17 mouse cellular contexts compared by ENCODE assay signal in the genomic region with DNA sequence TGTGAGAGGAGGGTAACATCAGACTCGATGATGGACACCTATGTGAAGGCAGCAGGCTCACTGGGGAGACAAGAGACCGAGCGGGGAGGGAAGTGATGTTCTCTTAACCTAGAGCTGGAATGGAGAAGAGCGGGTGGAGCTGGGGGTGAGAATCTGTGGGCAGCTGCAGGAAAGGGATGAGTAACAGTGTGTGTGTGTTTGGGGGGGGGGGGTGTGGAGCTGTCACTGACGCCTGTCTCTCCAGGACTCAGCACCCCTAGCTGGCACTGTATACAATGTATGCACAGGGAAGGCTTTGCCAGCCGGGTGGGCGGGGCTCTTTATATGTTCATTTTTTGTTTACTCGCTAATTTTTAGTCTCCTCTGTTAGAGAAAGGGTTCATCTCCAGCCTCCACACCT. TPM values are rescaled to one million over a fixed set of nuclear protein-coding genes. Genes with fewer than 3 reads are reported as not detected.
DNase-seq lines count a peak whose midpoint lies in the region.
"Had no signal": no experiment of that assay in that cellular context is flagged by ENCODE, and none has a peak within 500 bp of the region (broad histone marks: within the 10 kb centered on the region; RNA-seq: fewer than 3 reads in every experiment).

No protein-coding gene starts in this region.

- intact Hi-C loops in left cerebral cortex, postnatal 4 days (cut with DNase I), result no loop called here
- intact Hi-C loops in left cerebral cortex, postnatal 25 days (cut with DNase I), result no loop called here

- DNase-seq in left cerebral cortex, adult 18-20 months (ENCODE audit: low spot score in 2 of 2), result peak; percentile 34 to 56
- DNase-seq in left cerebral cortex, postnatal 4 days, result no peak
- peak; percentile 50 to 68 for DNase-seq in right cerebral cortex, adult 2 months (ENCODE audit: low spot score in 2 of 2)
- no peak for DNase-seq in right cerebral cortex, postnatal 25 days
- DNase-seq in brain, adult 2 months (ENCODE audit: low read depth, low spot score), result peak; percentile 74
- DNase-seq in left cerebral cortex, postnatal 25 days (ENCODE audit: low spot score in 2 of 2), result peak; percentile 34 to 81
- DNase-seq in urinary bladder, postnatal 10 days (ENCODE audit: low spot score), result no peak
- no peak for DNase-seq in cerebellum, adult 8-10 months
- DNase-seq: adrenal gland, postnatal 14 days; B cell, adult 2 months; cerebellum, adult 2 months; cerebellum, postnatal 14 days; embryo, embryonic 11 days; gastrocnemius, postnatal 10 days; heart, adult 18-20 months; heart, postnatal 10 days; heart, postnatal 4 days had no signal

RNA-seq across cellular contexts. Expression of gene Rasd1, which starts 39.1 kb away (rescaled TPM):
- 10 to 100 TPM in 1 of 2 experiments, 1 to 10 TPM in 1; 7.7 to 13.2 TPM for total RNA-seq in left cerebral cortex, adult 18-20 months (2021)
- 1 to 10 TPM; 1.3 to 1.5 TPM for total RNA-seq in left cerebral cortex, postnatal 4 days (2021)
- 10 to 100 TPM in 1 of 2 experiments, 1 to 10 TPM in 1; 9.3 to 12.1 TPM for total RNA-seq in left cerebral cortex, postnatal 25 days (2021)

RNA-seq across cellular contexts. Expression of gene Pemt, which starts 42.5 kb away (rescaled TPM):
- total RNA-seq in left cerebral cortex, adult 18-20 months (2021), result 1 to 10 TPM; 6.3 to 8.0 TPM
- 1 to 10 TPM; 6.7 to 7.5 TPM for total RNA-seq in left cerebral cortex, postnatal 4 days (2021)
- total RNA-seq in left cerebral cortex, postnatal 25 days (2021), result 1 to 10 TPM; 5.0 to 7.6 TPM

RNA-seq across cellular contexts. Expression of gene Med9, which starts 55.8 kb away (rescaled TPM):
- total RNA-seq in left cerebral cortex, adult 18-20 months (2021), result 10 to 100 TPM; 41.8 to 46.7 TPM
- total RNA-seq in left cerebral cortex, postnatal 4 days (2021), result 10 to 100 TPM; 23.8 to 25.2 TPM
- total RNA-seq in left cerebral cortex, postnatal 25 days (2021), result 10 to 100 TPM; 38.8 to 39.7 TPM

Comparison
In these comparisons a context has a peak if more than half of its experiments do, and no peak if none do; other contexts are left out.
1. DNase-seq: peak in left cerebral cortex, adult 18-20 months (2 of 2), right cerebral cortex, adult 2 months (2 of 2), brain, adult 2 months (single experiment) and left cerebral cortex, postnatal 25 days (2 of 2); none in left cerebral cortex, postnatal 4 days (single experiment), right cerebral cortex, postnatal 25 days (single experiment), urinary bladder, postnatal 10 days (single experiment) and cerebellum, adult 8-10 months (single experiment).